Mouse (Mus musculus): Measurements from ENCODE around the gene Tlr2.
"Not testable (repeated sequence)": the region's sequence is repeated elsewhere in the genome, so short reads cannot be mapped to it uniquely, and the experiment has no call there.

DNA sequence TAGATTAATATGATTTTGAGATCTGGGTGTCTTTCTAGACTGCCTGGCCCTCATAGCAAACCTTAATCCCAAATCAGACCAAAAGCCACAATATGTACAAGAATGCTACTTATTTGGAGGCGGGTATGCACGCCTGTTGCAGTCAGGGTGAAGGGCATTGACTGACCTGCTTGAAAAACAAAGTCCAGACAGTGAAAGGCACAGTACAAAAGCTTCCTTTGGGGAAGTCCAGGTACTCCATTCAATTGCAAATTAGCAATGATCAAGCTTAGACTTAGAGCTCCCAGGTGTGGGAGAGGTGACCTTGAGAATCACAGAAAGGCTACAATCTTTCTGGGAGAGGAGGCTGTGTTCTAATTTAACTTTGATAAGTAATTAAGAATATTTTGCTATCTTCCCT lies 31.3 kb upstream of the Tlr2 start:
- not testable (repeated sequence) for TF ChIP-seq CTCF (IDR thresholded peaks at IDR 0.05; ENCODE audit: low read depth, low read length); POLR2A (IDR thresholded peaks at IDR 0.05; ENCODE audit: extremely low read depth, insufficient read depth, low read length)
